Mouse (Mus musculus) lung, embryonic 14.5 days (tissue): Measurements from ENCODE around the gene Rnf224. TPM values are rescaled to one million over a fixed set of nuclear protein-coding genes. Genes with fewer than 3 reads are reported as not detected.
A peak's percentile ranks its signal among the peaks of the same experiment; 100 is the strongest.

Experiments
- ATAC-seq: fragments of 200-750 bp; cut with Nextera tagmentation; 2 replicates; pipeline ENCODE4 v1.8.0; 2017; ENCODE audit warnings: mild to moderate bottlenecking, moderate TSS enrichment, moderate library complexity; ENCODE audit not compliant: insufficient read depth
- DNase-seq: peaks from one replicate; pipeline ENCODE4 v3.0.0-alpha.2; 2015
- H3K27ac ChIP-seq: fragments of 300-500 bp; sonication (generic); 2 replicates; pipeline ENCODE4 v1.5.1; 2014; ENCODE audit warnings: low read depth, mild to moderate bottlenecking, moderate library complexity
- H3K27me3 ChIP-seq: fragments of 300-500 bp; sonication (generic); 2 replicates; pipeline ENCODE4 v1.6.1; 2014; ENCODE audit warnings: low read length, control low read depth; ENCODE audit not compliant: insufficient read depth
- H3K36me3 ChIP-seq: fragments of 300-500 bp; sonication (generic); 2 replicates; pipeline ENCODE4 v1.6.1; 2014; ENCODE audit warnings: control low read depth; ENCODE audit not compliant: insufficient read depth
- H3K4me1 ChIP-seq: fragments of 300-500 bp; sonication (generic); 2 replicates; pipeline ENCODE4 v1.6.1; 2014; ENCODE audit warnings: antibody characterized with exemption, control low read depth; ENCODE audit not compliant: insufficient read depth
- H3K4me2 ChIP-seq: fragments of 300-500 bp; sonication (generic); 2 replicates; pipeline ENCODE4 v1.6.1; 2014; ENCODE audit warnings: mild to moderate bottlenecking
- H3K4me3 ChIP-seq: fragments of 300-500 bp; sonication (generic); 2 replicates; pipeline ENCODE4 v1.5.1; 2014; ENCODE audit warnings: low read depth, low read length
- H3K9ac ChIP-seq: fragments of 300-500 bp; sonication (generic); 2 replicates; pipeline ENCODE4 v1.6.1; 2014
- H3K9me3 ChIP-seq: fragments of 300-500 bp; sonication (generic); 2 replicates; pipeline ENCODE4 v1.6.1; 2016; ENCODE audit warnings: low read depth, low read length, control low read depth
- CTCF ChIP-seq: IDR thresholded peaks from 2 replicates; pipeline ENCODE4 v1.5.1; 2016; ENCODE audit warnings: antibody characterized with exemption, low read depth
- WGBS: fragments of 180-500 bp; shearing (Covaris S2); extraction: QIAGEN DNeasy Blood & Tissue Kit; methylation state at CpG from one replicate; pipeline ENCODE4 v1.1.7; 2014; 5-methylcytosine and 5-hydroxymethylcytosine counted together
- polyA plus RNA-seq: library from polyadenylated mRNA; unstranded; fragments of >200 nt; fragmentation: Nextera tagmentation; extraction: Ambion mirVana; gene quantifications from 2 replicates; pipeline ENCODE4 v1.2.1, GENCODE M21; 2014

Rnf224 gene
- polyA plus RNA-seq, 1 experiment from 2014 or later, result not detected

- H3K9ac ChIP-seq, result peak within 1 kb of the TSS; percentile 86
- TF ChIP-seq CTCF, result peak; percentile 41; the same call in 1 of the 2 replicates
- ATAC-seq, result peak; percentile 97
- no peaks in the 10 kb centered on the region for H3K27me3 ChIP-seq
- DNase-seq, result peak; percentile 99
- peaks cover 63% of the 10 kb centered on the region for H3K36me3 ChIP-seq
- no peaks in the 10 kb centered on the region for H3K9me3 ChIP-seq
- peak within 1 kb of the TSS; percentile 95 for H3K4me3 ChIP-seq
- peaks cover 15% of the 10 kb centered on the region for H3K4me1 ChIP-seq
- under 1% methylated on average over 55 of the region's 55 CpGs for WGBS
- peak within 1 kb of the TSS; percentile 58 for H3K27ac ChIP-seq
- peak within 1 kb of the TSS; percentile 96 for H3K4me2 ChIP-seq
These were observed 35.4 kb upstream of the Rnf224 start, which contains the start of the genes Ssna1 and Anapc2 for GRCm38 (mm10) chr2:25271827-25272511. TSS of gene Ssna1 (minus strand) at chr2:25272438. TSS of gene Anapc2 (plus strand) at chr2:25272478.

- H3K4me2 ChIP-seq, result no peak overlapping the region
- DNase-seq, result no peak
- H3K27ac ChIP-seq, result no peak overlapping the region
- H3K4me3 ChIP-seq, result no peak overlapping the region
- H3K36me3 ChIP-seq, result peaks cover 27% of the 10 kb centered on the region
- peaks cover 16% of the 10 kb centered on the region for H3K27me3 ChIP-seq
- H3K4me1 ChIP-seq, result 0 out of 2 replicates have a peak, but pooled peaks cover 5% of the 10 kb centered on the region
- 62% methylated on average over 4 of the region's 4 CpGs for WGBS
- no peak for ATAC-seq
- H3K9me3 ChIP-seq, result no peaks in the 10 kb centered on the region
- H3K9ac ChIP-seq, result no peak overlapping the region
- no peak for TF ChIP-seq CTCF
These were observed 31.2 kb upstream of the Rnf224 start for GRCm38 (mm10) chr2:25267746-25268309.

- Histone ChIP-seq H3K4me1 (0 out of 2 replicates have a peak, but pooled peaks cover 5% of the 10 kb centered on the region), H3K27me3 (peaks cover 16% of the 10 kb centered on the region), H3K9ac (no peak overlapping the region), H3K9me3 (no peaks in the 10 kb centered on the region), H3K4me2 (no peak overlapping the region), H3K27ac (no peak overlapping the region), H3K4me3 (no peak overlapping the region), H3K36me3 (peaks cover 27% of the 10 kb centered on the region)
- ATAC-seq, result no peak
- TF ChIP-seq CTCF, result no peak
- DNase-seq, result no peak
These were observed 30.7 kb upstream of the Rnf224 start for GRCm38 (mm10) chr2:25267241-25267640.

- no peak for ATAC-seq
- no peaks in the 10 kb centered on the region for H3K9me3 ChIP-seq
- H3K4me2 ChIP-seq, result no peak overlapping the region
- no peak for TF ChIP-seq CTCF
- no peak overlapping the region for H3K9ac ChIP-seq
- 0 out of 2 replicates have a peak, but pooled peaks cover 5% of the 10 kb centered on the region for H3K4me1 ChIP-seq
- peaks cover 16% of the 10 kb centered on the region for H3K27me3 ChIP-seq
- DNase-seq, result no peak
- H3K4me3 ChIP-seq, result no peak overlapping the region; the same call in 1 of the 2 replicates
- WGBS, result 52% methylated on average over 2 of the region's 2 CpGs
- peaks cover 27% of the 10 kb centered on the region for H3K36me3 ChIP-seq
- H3K27ac ChIP-seq, result no peak overlapping the region
These were observed 30.1 kb upstream of the Rnf224 start for GRCm38 (mm10) chr2:25266720-25267119.

GRCm38 (mm10) chr2:25265897-25266656 is 29.5 kb upstream of the Rnf224 start:
- no peak overlapping the region for H3K4me3 ChIP-seq
- H3K9ac ChIP-seq, result no peak overlapping the region
- H3K4me2 ChIP-seq, result no peak overlapping the region
- DNase-seq (no peak), ATAC-seq (no peak)
- no peaks in the 10 kb centered on the region for H3K9me3 ChIP-seq
- no peak overlapping the region for H3K27ac ChIP-seq
- peaks cover 16% of the 10 kb centered on the region for H3K27me3 ChIP-seq
- 60% methylated on average over 6 of the region's 6 CpGs for WGBS
- no peaks in the 10 kb centered on the region for H3K4me1 ChIP-seq
- H3K36me3 ChIP-seq, result peaks cover 27% of the 10 kb centered on the region
- TF ChIP-seq CTCF, result no peak

GRCm38 (mm10) chr2:25264851-25265250 is 28.3 kb upstream of the Rnf224 start:
- 62% methylated on average over 3 of the region's 3 CpGs for WGBS
- H3K36me3 ChIP-seq, result peaks cover 16% of the 10 kb centered on the region; the same call in 1 of the 2 replicates
- H3K9ac ChIP-seq, result no peak overlapping the region
- DNase-seq (no peak), ATAC-seq (no peak)
- peaks cover 16% of the 10 kb centered on the region for H3K27me3 ChIP-seq
- no peak overlapping the region for H3K27ac ChIP-seq
- H3K9me3 ChIP-seq, result no peaks in the 10 kb centered on the region
- H3K4me3 ChIP-seq, result no peak overlapping the region
- TF ChIP-seq CTCF, result no peak
- H3K4me2 ChIP-seq, result no peak overlapping the region
- no peaks in the 10 kb centered on the region for H3K4me1 ChIP-seq

GRCm38 (mm10) chr2:25264286-25264660 is 27.7 kb upstream of the Rnf224 start:
- Histone ChIP-seq H3K4me2 (peak overlapping the region; percentile 100; the same call in 1 of the 2 replicates), H3K9ac (no peak overlapping the region; the same call in 1 of the 2 replicates), H3K4me3 (peak overlapping the region; percentile 74; the same call in 1 of the 2 replicates)

More at GRCm38 (mm10) chr2:25264286-25264660, 27.7 kb upstream of the Rnf224 start:
- DNase-seq, result no peak
- ATAC-seq, result no peak
- Histone ChIP-seq H3K4me1 (no peaks in the 10 kb centered on the region), H3K36me3 (peaks cover 10% of the 10 kb centered on the region; the same call in 1 of the 2 replicates), H3K27me3 (peaks cover 16% of the 10 kb centered on the region), H3K27ac (no peak overlapping the region), H3K9me3 (no peaks in the 10 kb centered on the region)
- TF ChIP-seq CTCF, result no peak
- 70% methylated on average over 5 of the region's 5 CpGs for WGBS
